Mouse (Mus musculus) cerebellum, adult 2 months (tissue): ENCODE measurements around the gene Sdhc. TPM values are rescaled to one million over a fixed set of nuclear protein-coding genes. Genes with fewer than 3 reads are reported as not detected.
A peak's percentile ranks its signal among the peaks of the same experiment; 100 is the strongest.
"Not testable (repeated sequence)": the region's sequence is repeated elsewhere in the genome, so short reads cannot be mapped to it uniquely, and the experiment has no call there.

Experiments
- DNase-seq, 2 experiments: peaks; one replicate each; pipeline ENCODE4 v3.0.0; 2021
- H3K27ac ChIP-seq: fragments of 200-500 bp; 2 replicates; pipeline ENCODE4 v1.5.1; 2012; ENCODE audit warnings: low read length, control low read depth, inconsistent platforms; ENCODE audit not compliant: insufficient read depth
- H3K27me3 ChIP-seq: fragments of 200-500 bp; 2 replicates; pipeline ENCODE4 v1.6.1; 2012; ENCODE audit warnings: inconsistent platforms, mild to moderate bottlenecking, low read length, moderate library complexity; ENCODE audit not compliant: control insufficient read depth, insufficient read depth
- H3K4me1 ChIP-seq: fragments of 200-500 bp; 2 replicates; pipeline ENCODE4 v1.6.1; 2011; ENCODE audit warnings: low read length; ENCODE audit not compliant: control insufficient read depth, insufficient read depth
- H3K4me3 ChIP-seq: fragments of 200-500 bp; replicated peaks from 2 replicates; pipeline ENCODE3; 2011; ENCODE audit warnings: mild to moderate bottlenecking, low read depth, low read length, control low read depth; ENCODE audit not compliant: insufficient read depth
- CTCF ChIP-seq: fragments of 200-500 bp; IDR thresholded peaks from 2 replicates; pipeline ENCODE4 v1.5.1; 2011; ENCODE audit warnings: low read depth, mild to moderate bottlenecking, control low read depth, low read length, moderate library complexity, borderline replicate concordance; ENCODE audit not compliant: insufficient read depth
- POLR2A ChIP-seq: fragments of 200-500 bp; IDR thresholded peaks from 2 replicates; pipeline ENCODE4 v1.6.1; 2011; ENCODE audit warnings: low read length, control low read depth, borderline replicate concordance; ENCODE audit not compliant: insufficient read depth
- WGBS: fragments of 180-500 bp; shearing (Covaris S2); methylation state at CpG from one replicate; pipeline ENCODE4 v1.1.7; 2018; 5-methylcytosine and 5-hydroxymethylcytosine counted together
- polyA plus RNA-seq: library from polyadenylated mRNA; depleted of rRNA; stranded (reverse); fragments of >200 nt; gene quantifications from 2 replicates; pipeline ENCODE4 v1.2.3, GENCODE M21; 2012

Gene Sdhc
- polyA plus RNA-seq, 1 experiment: 302 TPM

DNA sequence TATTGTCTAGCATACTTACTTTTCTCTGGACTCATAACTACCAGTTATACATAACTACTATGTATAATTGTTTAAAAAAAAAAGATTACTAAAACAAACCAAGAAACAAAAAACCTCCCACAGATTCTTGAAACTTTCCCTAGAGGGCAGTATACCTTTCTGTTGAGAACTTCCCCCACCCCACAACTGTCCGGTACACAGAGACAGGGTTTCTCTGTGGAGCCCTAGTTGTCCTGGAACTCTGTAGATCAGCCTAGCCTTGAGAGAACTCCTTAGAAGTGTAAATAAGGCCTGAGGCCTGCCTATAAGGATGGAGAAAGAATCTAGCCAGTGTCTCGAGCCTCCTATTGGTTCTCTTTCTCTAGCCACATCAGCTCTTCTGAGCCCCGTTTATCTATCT lies 13.9 kb upstream of the Sdhc start:
- no peak overlapping the region for H3K27ac ChIP-seq
- TF ChIP-seq CTCF (no peak), POLR2A (no peak)
- H3K4me1 ChIP-seq: no peaks in the 10 kb centered on the region
- H3K4me3 ChIP-seq: no peak overlapping the region
- H3K27me3 ChIP-seq: no peaks in the 10 kb centered on the region
- WGBS: 33% methylated on average over 3 of the region's 3 CpGs
- no peak for DNase-seq

GRCm38 (mm10) chr1:171162526-171162925 lies 12.1 kb upstream of the Sdhc start:
- H3K4me3 ChIP-seq: no peak overlapping the region
- no peak for DNase-seq
- H3K4me1 ChIP-seq: no peaks in the 10 kb centered on the region
- TF ChIP-seq CTCF: no peak
- no peak for TF ChIP-seq POLR2A
- no peaks in the 10 kb centered on the region for H3K27me3 ChIP-seq
- 89% methylated on average over 3 of the region's 3 CpGs for WGBS
- H3K27ac ChIP-seq: no peak overlapping the region

DNA sequence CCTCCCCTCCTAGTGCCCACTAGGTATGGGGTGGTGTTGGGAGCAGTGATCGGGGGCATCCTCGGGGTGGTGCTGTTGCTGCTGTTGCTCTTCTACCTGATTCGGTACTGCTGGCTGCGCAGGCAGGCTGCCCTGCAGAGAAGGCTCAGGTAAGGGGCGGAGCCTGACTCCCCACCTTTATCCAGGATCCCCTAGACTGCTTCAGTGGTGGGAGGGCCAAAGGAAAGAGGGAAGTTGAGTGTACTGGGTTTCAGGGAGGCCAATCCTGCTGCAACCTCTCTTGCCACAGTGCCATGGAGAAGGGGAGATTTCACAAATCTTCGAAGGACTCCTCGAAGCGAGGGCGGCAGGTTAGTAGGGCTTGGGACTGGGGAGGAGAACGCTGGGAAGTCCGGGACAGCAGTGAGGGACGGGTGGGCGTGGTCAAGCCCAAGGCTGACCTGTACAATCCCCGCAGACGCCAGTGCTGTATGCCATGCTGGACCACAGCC lies 9.1 kb upstream of the Sdhc start:
- TF ChIP-seq POLR2A: no peak
- TF ChIP-seq CTCF: no peak
- WGBS: 9% methylated on average over 15 of the region's 15 CpGs
- Histone ChIP-seq H3K27me3 (no peaks in the 10 kb centered on the region; the same call in 1 of the 2 replicates), H3K4me1 (no peaks in the 10 kb centered on the region), H3K27ac (no peak overlapping the region), H3K4me3 (no peak overlapping the region)
- no peak for DNase-seq

DNA sequence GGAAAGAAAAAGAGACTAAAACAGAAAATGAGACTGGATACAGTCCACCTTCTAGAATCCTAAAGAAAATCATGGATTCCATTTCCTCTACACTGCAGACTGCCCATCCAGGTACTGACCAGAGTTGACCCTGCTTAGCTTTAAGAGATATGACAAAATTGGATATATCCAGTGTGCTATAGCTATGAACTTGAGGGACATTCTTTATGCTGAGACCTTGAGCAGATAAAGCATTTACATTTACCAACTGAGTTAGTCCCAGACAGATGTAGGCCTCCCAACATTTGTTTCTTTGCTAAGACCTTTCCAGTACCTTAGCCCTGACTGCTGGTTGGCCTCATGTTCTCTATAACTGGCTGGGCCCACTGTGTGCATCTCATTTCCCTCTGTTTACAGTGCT lies 7.6 kb upstream of the Sdhc start:
- no peak overlapping the region for H3K27ac ChIP-seq
- DNase-seq: no peak

DNA sequence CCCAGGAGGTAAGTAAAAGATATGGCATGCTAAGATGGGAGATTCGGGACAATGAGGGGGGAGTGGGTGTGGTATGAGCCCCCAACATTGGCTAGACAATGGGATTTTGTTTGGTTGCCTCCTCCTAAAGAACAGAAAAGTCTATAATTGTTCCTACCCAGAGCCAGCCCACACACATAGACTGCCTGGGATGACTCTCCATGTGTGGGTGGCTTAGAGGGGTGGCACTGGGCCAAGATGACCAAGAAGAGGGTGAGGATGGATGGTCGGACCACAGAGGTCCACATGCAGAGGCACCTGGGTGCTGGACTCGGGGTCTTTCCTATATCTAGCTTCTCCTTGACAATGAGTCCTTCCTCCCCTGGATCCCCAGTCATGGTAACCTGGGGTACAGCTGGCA lies 6.2 kb upstream of the Sdhc start:
- H3K4me1 ChIP-seq: no peaks in the 10 kb centered on the region; the same call in 1 of the 2 replicates
- TF ChIP-seq POLR2A: no peak
- no peak for TF ChIP-seq CTCF
- H3K27ac ChIP-seq: no peak overlapping the region
- DNase-seq: no peak
- no peaks in the 10 kb centered on the region; the same call in 1 of the 2 replicates for H3K27me3 ChIP-seq
- no peak overlapping the region for H3K4me3 ChIP-seq
- 59% methylated on average over 3 of the region's 3 CpGs for WGBS

More for the DNA sequence above, 7.6 kb upstream of the Sdhc start:
- no peaks in the 10 kb centered on the region for H3K4me1 ChIP-seq
- no peak for TF ChIP-seq CTCF
- H3K27me3 ChIP-seq: no peaks in the 10 kb centered on the region; the same call in 1 of the 2 replicates
- H3K4me3 ChIP-seq: no peak overlapping the region

DNA sequence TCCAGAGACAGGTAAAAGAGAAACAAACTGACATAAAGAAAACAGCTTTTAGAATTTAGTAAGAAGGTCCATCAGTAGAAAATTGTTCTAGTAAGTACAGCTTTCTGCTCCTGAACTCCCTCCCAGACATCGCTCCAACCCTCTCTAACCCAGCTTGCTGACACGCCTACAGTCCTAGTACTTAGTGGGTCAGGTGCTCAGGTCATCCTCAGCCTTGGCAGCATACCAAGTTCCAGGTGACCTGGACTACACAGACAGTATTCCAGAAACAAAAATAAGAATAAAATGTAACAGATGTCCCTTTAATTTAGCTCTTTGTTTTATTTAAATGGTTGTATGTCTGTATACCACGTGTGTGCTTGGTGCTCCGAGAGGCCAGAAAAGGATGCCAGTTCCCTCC lies 1.6 kb upstream of the Sdhc start:
- WGBS: 86% methylated on average over 4 of the region's 4 CpGs
- DNase-seq: no peak
- Histone ChIP-seq H3K4me3 (no peak overlapping the region), H3K27me3 (no peaks in the 10 kb centered on the region; the same call in 1 of the 2 replicates), H3K4me1 (peaks cover 4% of the 10 kb centered on the region; the same call in 1 of the 2 replicates), H3K27ac (no peak overlapping the region)
- TF ChIP-seq CTCF: no peak
- TF ChIP-seq POLR2A: no peak

- TF ChIP-seq CTCF (no peak), POLR2A (no peak)
- Histone ChIP-seq H3K4me1 (peaks cover 4% of the 10 kb centered on the region; the same call in 1 of the 2 replicates), H3K27ac (peak overlapping the region; percentile 8; the same call in 1 of the 2 replicates), H3K27me3 (no peaks in the 10 kb centered on the region), H3K4me3 (peak overlapping the region; percentile 96)
- DNase-seq: peak; percentile 50 to 59
- 2% methylated on average over 18 of the region's 18 CpGs for WGBS
Measured at GRCm38 (mm10) chr1:171150838-171151391, 512 bp upstream of the Sdhc start.

DNA sequence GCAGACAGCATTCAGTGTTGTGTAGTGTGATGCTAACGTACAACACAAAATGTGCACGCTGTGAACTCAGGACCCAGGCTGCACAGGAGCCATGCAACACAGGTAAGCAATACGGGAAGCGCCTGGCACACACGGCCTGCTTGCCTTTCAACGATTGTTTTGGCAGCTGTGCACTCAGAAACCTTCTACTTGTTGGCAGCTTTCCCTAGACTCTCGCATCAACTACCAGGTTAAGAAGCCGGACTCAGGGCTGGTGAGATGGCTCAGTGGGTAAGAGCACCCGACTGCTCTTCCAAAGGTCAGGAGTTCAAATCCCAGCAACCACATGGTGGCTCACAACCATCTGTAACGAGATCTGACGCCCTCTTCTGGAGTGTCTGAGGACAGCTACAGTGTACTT lies 7.4 kb downstream of the Sdhc start:
- peak in 1 of 2 experiments; percentile 28 for DNase-seq
- not testable (repeated sequence) for H3K27me3 ChIP-seq, H3K27ac ChIP-seq, H3K4me3 ChIP-seq, H3K4me1 ChIP-seq
- 35% methylated on average over 11 of the region's 11 CpGs for whole genome bisulfite sequencing

- H3K27ac ChIP-seq, H3K4me3 ChIP-seq, H3K4me1 ChIP-seq, H3K27me3 ChIP-seq, DNase-seq: not testable (repeated sequence)
- WGBS: 89% methylated on average over 8 of the region's 8 CpGs
Measured at GRCm38 (mm10) chr1:171137486-171138155, 12.8 kb downstream of the Sdhc start.
